Mouse (Mus musculus): ENCODE measurements around the gene Atrn.

GRCm38 (mm10) chr2:130924950-130925349 lies 18.7 kb downstream of the Atrn start:
- TF ChIP-seq CTCF (IDR thresholded peaks at IDR 0.05; ENCODE audit: borderline replicate concordance, extremely low read depth, insufficient read depth, insufficient read length) = no peak
- no peak for TF ChIP-seq POLR2A (IDR thresholded peaks at IDR 0.05; ENCODE audit: borderline replicate concordance, extremely low read depth, insufficient read depth, insufficient read length, poor library complexity, severe bottlenecking)

All from brain, embryonic 14.5 days (tissue).